Mouse (Mus musculus): ENCODE results near the gene Gpr156. TPM values are rescaled to one million over a fixed set of nuclear protein-coding genes. Genes with fewer than 3 reads are reported as not detected.

Gene Gpr156
- polyA plus RNA-seq (2012) = 0.02 and 0.03 TPM in 2 replicates

- TF ChIP-seq GATA1 (IDR thresholded peaks at IDR 0.05; ENCODE audit: low read length) = no peak
Observed at GRCm38 (mm10) chr16:37916138-37916817, at the start of gene Gpr156. TSS of gene Gpr156 (plus strand) at chr16:37916496.

GRCm38 (mm10) chr16:37867791-37868505, 48.3 kb upstream of the Gpr156 start, which contains the start of gene Lrrc58:
TSS of gene Lrrc58 (plus strand) at chr16:37868389.
- no peak for TF ChIP-seq GATA1 (IDR thresholded peaks at IDR 0.05; ENCODE audit: low read length)

GRCm38 (mm10) chr16:37868506-37869469, 47.5 kb upstream of the Gpr156 start:
- no peak for TF ChIP-seq GATA1 (IDR thresholded peaks at IDR 0.05; ENCODE audit: low read length)

- TF ChIP-seq GATA1 (IDR thresholded peaks at IDR 0.05; ENCODE audit: low read length) = no peak
Observed at GRCm38 (mm10) chr16:37869470-37870231, 46.6 kb upstream of the Gpr156 start.

- no peak for TF ChIP-seq GATA1 (IDR thresholded peaks at IDR 0.05; ENCODE audit: low read length)
Observed at GRCm38 (mm10) chr16:37871112-37871715, 45.1 kb upstream of the Gpr156 start.

- TF ChIP-seq GATA1 (IDR thresholded peaks at IDR 0.05; ENCODE audit: low read length) = no peak
Observed at GRCm38 (mm10) chr16:37874501-37875235, 41.6 kb upstream of the Gpr156 start.

GRCm38 (mm10) chr16:37877406-37877805, 38.9 kb upstream of the Gpr156 start:
- TF ChIP-seq GATA1 (IDR thresholded peaks at IDR 0.05; ENCODE audit: low read length) = no peak

- no peak for TF ChIP-seq GATA1 (IDR thresholded peaks at IDR 0.05; ENCODE audit: low read length)
Observed at GRCm38 (mm10) chr16:37878951-37879505, 37.3 kb upstream of the Gpr156 start.

- TF ChIP-seq GATA1 (IDR thresholded peaks at IDR 0.05; ENCODE audit: low read length) = no peak
Observed at GRCm38 (mm10) chr16:37879750-37880419, 36.4 kb upstream of the Gpr156 start.

- TF ChIP-seq GATA1 (IDR thresholded peaks at IDR 0.05; ENCODE audit: low read length) = no peak
Observed at GRCm38 (mm10) chr16:37881168-37881567, 35.1 kb upstream of the Gpr156 start.

- TF ChIP-seq GATA1 (IDR thresholded peaks at IDR 0.05; ENCODE audit: low read length) = no peak
Observed at GRCm38 (mm10) chr16:37888986-37889385, 27.3 kb upstream of the Gpr156 start.

- no peak for TF ChIP-seq GATA1 (IDR thresholded peaks at IDR 0.05; ENCODE audit: low read length)
Observed at GRCm38 (mm10) chr16:37892667-37893066, 23.6 kb upstream of the Gpr156 start.

- TF ChIP-seq GATA1 (IDR thresholded peaks at IDR 0.05; ENCODE audit: low read length) = no peak
Observed at GRCm38 (mm10) chr16:37893381-37893780, 22.9 kb upstream of the Gpr156 start.
